Mouse (Mus musculus): ENCODE results near the gene Srp54c. TPM values are rescaled to one million over a fixed set of nuclear protein-coding genes. Genes with fewer than 3 reads are reported as not detected.

Srp54c gene
- polyA plus RNA-seq, 1 experiment from 2014 or later: 53.7 TPM

DNA sequence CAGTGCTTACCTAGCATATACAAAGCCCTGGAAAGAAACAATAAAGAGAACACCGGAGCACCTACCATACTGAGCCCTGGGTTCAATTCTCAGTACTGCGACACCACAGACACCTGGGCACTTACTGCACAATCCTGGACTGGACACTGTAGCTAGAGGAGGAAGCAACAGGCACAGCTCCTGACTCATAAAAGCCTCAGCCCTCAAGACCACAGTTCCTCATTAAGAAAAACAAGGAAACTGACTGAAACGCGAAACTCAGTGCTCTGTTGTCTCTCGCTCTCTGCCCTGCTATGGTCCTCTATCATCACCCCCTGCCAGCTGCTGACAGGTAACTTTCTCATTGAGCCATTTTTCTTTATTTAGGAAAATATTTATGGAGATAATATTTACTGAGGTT lies 69.4 kb downstream of the Srp54c start, which contains the start of gene 1110008L16Rik:
Gene 1110008L16Rik, plus strand, starts transcription at position 242 of the 400 bp plus-strand sequence.
- H3K9me3 ChIP-seq (replicated peaks): no peaks in the 10 kb centered on the region
- no peak for DNase-seq (ENCODE audit: low spot score)
- peaks cover 31% of the 10 kb centered on the region for H3K4me1 ChIP-seq
- WGBS: 86% methylated on average over 5 of the region's 5 CpGs
- H3K27ac ChIP-seq (replicated peaks): no peak within 1 kb of the TSS
- H3K36me3 ChIP-seq: peaks cover 53% of the 10 kb centered on the region
- no peaks in the 10 kb centered on the region for H3K27me3 ChIP-seq (ENCODE audit: low read depth, poor library complexity, severe bottlenecking)
- H3K4me3 ChIP-seq: no peak within 1 kb of the TSS

GRCm38 (mm10) chr12:55300820-55301351 lies 70.9 kb downstream of the Srp54c start:
- H3K4me3 ChIP-seq: peak overlapping the region; percentile 71
- H3K4me1 ChIP-seq: peaks cover 34% of the 10 kb centered on the region
- no peaks in the 10 kb centered on the region for H3K27me3 ChIP-seq (ENCODE audit: low read depth, poor library complexity, severe bottlenecking)
- H3K27ac ChIP-seq (replicated peaks): 0 out of 2 replicates have a peak overlapping the region, but pooled peaks have one; percentile 97
- no peak for DNase-seq (ENCODE audit: low spot score)
- WGBS: 90% methylated on average over 3 of the region's 3 CpGs
- H3K36me3 ChIP-seq: peaks cover 46% of the 10 kb centered on the region
- peaks cover 2% of the 10 kb centered on the region; the same call in 1 of the 2 replicates for H3K9me3 ChIP-seq (replicated peaks)

GRCm38 (mm10) chr12:55301472-55302300 lies 71.7 kb downstream of the Srp54c start:
- peaks cover 2% of the 10 kb centered on the region; the same call in 1 of the 2 replicates for H3K9me3 ChIP-seq (replicated peaks)
- H3K4me3 ChIP-seq: peak overlapping the region; percentile 71
- 52% methylated on average over 11 of the region's 11 CpGs for WGBS
- peak overlapping the region; percentile 97 for H3K27ac ChIP-seq (replicated peaks)
- H3K36me3 ChIP-seq: peaks cover 46% of the 10 kb centered on the region
- H3K4me1 ChIP-seq: peaks cover 34% of the 10 kb centered on the region
- no peaks in the 10 kb centered on the region for H3K27me3 ChIP-seq (ENCODE audit: low read depth, poor library complexity, severe bottlenecking)
- peak; percentile 24 for DNase-seq (ENCODE audit: low spot score)

DNA sequence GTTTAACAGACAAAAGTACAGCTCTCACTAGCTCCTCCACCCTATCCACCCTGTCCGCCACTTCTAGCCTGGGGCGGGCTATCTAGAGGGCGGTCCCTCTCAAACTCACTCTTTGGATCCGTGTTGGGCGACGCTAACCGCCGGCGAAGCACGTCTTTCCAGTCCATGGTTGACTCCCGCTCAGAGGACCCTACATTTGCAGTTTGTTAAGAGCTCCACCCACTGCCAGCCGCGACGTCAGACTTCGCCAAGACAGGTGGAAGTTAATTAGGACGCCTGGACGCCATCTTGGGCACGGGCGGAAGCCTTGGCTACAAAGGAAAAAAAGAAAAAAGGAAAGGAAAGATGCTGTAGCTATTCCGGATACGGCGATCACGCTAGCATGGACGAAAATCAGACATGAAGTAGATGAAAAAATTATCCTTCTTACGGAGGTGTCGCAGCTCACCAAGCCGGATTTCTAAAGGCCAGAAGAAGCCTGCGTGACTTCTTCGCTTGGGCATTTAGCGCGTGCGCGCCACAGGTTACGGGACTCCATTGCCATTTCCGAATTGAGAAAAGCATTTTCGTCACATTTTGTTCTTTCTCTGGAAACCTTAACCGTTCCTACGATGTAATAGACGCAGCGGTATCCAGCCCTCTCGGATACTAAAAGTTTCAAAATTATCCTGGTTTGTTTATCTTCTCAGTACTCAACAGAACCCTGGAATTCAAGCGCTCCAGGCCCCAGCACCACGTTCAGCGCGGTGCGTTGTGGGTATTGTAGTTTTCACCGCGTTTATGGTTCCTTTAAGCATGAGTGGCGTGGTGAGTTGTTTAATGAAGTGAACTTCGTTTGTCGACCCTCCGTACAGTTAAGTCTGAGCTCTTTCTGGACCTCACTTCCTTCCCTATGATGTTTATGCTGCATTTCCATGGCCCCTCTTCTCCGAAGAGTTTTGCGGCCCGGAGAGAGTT lies 72.8 kb downstream of the Srp54c start, which contains the start of gene Ppp2r3c:
Gene Ppp2r3c, minus strand, starts transcription at position 514 of the 957 bp plus-strand sequence.
- H3K27ac ChIP-seq (replicated peaks): peak within 1 kb of the TSS; percentile 97
- DNase-seq (ENCODE audit: low spot score): peak; percentile 92
- peak within 1 kb of the TSS; percentile 71 for H3K4me3 ChIP-seq
- H3K36me3 ChIP-seq: peaks cover 46% of the 10 kb centered on the region
- no peaks in the 10 kb centered on the region for H3K27me3 ChIP-seq (ENCODE audit: low read depth, poor library complexity, severe bottlenecking)
- WGBS: under 1% methylated on average over 55 of the region's 55 CpGs
- peaks cover 2% of the 10 kb centered on the region; the same call in 1 of the 2 replicates for H3K9me3 ChIP-seq (replicated peaks)
- peaks cover 34% of the 10 kb centered on the region for H3K4me1 ChIP-seq

- H3K27ac ChIP-seq (replicated peaks): no peak overlapping the region
- DNase-seq (ENCODE audit: low spot score): no peak
- H3K4me3 ChIP-seq: no peak overlapping the region
- H3K36me3 ChIP-seq: peaks cover 50% of the 10 kb centered on the region
- 95% methylated on average over 4 of the region's 4 CpGs for WGBS
- no peaks in the 10 kb centered on the region for H3K27me3 ChIP-seq (ENCODE audit: low read depth, poor library complexity, severe bottlenecking)
- peaks cover 2% of the 10 kb centered on the region; the same call in 1 of the 2 replicates for H3K9me3 ChIP-seq (replicated peaks)
- peaks cover 20% of the 10 kb centered on the region for H3K4me1 ChIP-seq
Measured at GRCm38 (mm10) chr12:55306371-55306770, 76.4 kb downstream of the Srp54c start.

DNA sequence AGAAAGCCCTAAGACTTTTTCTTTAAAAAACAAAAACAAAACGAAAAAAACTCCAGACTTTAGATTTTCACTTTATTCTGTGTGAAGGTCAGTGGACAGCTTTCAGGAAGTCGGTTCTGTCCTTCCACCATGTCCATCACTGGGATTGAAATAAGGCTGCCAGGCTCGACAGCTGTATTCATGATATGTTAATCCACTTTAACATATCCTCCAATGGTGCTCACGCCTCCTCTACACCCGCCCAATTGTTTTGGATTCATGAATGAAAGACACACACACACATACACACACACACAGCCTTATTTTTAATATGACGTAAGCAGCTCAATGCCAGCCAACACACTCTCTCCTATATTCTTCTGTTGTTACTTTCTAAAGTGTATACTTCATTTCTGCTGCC lies 77.6 kb downstream of the Srp54c start:
- peaks cover 2% of the 10 kb centered on the region; the same call in 1 of the 2 replicates for H3K9me3 ChIP-seq (replicated peaks)
- peaks cover 12% of the 10 kb centered on the region for H3K4me1 ChIP-seq
- 87% methylated on average over 6 of the region's 6 CpGs for WGBS
- H3K4me3 ChIP-seq: no peak overlapping the region
- no peak for DNase-seq (ENCODE audit: low spot score)
- H3K27me3 ChIP-seq (ENCODE audit: low read depth, poor library complexity, severe bottlenecking): no peaks in the 10 kb centered on the region
- H3K27ac ChIP-seq (replicated peaks): no peak overlapping the region
- H3K36me3 ChIP-seq: peaks cover 52% of the 10 kb centered on the region

DNA sequence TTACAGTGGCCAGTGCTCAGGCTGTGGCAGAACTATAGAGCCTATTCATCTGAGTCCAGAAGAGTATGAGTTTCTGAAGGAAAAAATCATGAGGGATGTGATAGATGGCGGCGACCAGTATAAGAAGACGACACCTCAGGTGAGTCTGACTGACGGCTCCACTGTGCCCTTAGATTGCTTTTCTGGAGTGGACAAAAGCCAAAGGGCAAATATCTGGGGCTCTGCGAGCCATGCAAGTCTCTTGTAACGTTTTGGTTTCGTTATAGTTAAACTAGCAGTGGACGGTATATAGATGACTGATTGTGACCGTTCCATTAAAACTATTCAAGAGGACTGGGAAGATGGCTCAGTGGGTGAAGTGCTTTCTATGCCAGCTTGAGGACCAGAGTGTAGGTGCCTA lies 78.8 kb downstream of the Srp54c start:
- H3K9me3 ChIP-seq (replicated peaks): peaks cover 2% of the 10 kb centered on the region; the same call in 1 of the 2 replicates
- H3K4me1 ChIP-seq: peaks cover 8% of the 10 kb centered on the region
- H3K4me3 ChIP-seq: no peak overlapping the region
- no peaks in the 10 kb centered on the region for H3K27me3 ChIP-seq (ENCODE audit: low read depth, poor library complexity, severe bottlenecking)
- peaks cover 53% of the 10 kb centered on the region for H3K36me3 ChIP-seq
- H3K27ac ChIP-seq (replicated peaks): no peak overlapping the region
- no peak for DNase-seq (ENCODE audit: low spot score)
- 95% methylated on average over 9 of the region's 9 CpGs for WGBS

GRCm38 (mm10) chr12:55309501-55309900 lies 79.5 kb downstream of the Srp54c start:
- no peaks in the 10 kb centered on the region for H3K27me3 ChIP-seq (ENCODE audit: low read depth, poor library complexity, severe bottlenecking)
- peaks cover 2% of the 10 kb centered on the region; the same call in 1 of the 2 replicates for H3K9me3 ChIP-seq (replicated peaks)
- no peak overlapping the region for H3K27ac ChIP-seq (replicated peaks)
- 0 out of 2 replicates have a peak, but pooled peaks cover 3% of the 10 kb centered on the region for H3K4me1 ChIP-seq
- 70% methylated on average over 8 of the region's 8 CpGs for WGBS
- no peak for DNase-seq (ENCODE audit: low spot score)
- no peak overlapping the region for H3K4me3 ChIP-seq
- H3K36me3 ChIP-seq: peaks cover 57% of the 10 kb centered on the region

DNA sequence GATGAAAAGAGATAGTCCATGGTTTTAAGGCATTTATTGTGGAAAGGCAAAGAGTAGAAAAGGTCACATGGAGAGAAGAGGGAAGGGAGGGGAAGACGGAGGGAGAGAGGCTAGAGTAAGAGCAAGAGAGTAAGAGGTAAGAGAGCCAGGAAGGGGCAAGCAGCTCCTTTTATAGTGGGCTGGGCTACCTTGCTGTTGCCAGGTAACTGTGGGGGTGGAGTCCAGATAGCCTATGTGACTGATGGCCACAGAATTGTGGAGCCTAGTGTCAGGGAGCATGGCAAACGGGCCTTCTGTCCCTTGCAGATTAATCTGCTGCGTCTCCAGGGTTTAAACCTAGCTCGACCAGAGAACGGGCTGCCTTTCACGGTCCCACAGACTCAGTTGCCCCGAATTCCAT lies 81.9 kb downstream of the Srp54c start:
- no peak overlapping the region for H3K27ac ChIP-seq (replicated peaks)
- H3K36me3 ChIP-seq: peaks cover 40% of the 10 kb centered on the region
- no peak for DNase-seq (ENCODE audit: low spot score)
- no peaks in the 10 kb centered on the region for H3K4me1 ChIP-seq
- no peaks in the 10 kb centered on the region for H3K27me3 ChIP-seq (ENCODE audit: low read depth, poor library complexity, severe bottlenecking)
- H3K4me3 ChIP-seq: no peak overlapping the region
- 86% methylated on average over 7 of the region's 7 CpGs for WGBS
- H3K9me3 ChIP-seq (replicated peaks): no peaks in the 10 kb centered on the region

Other genes starting within 250 kb of the Srp54c start
- not detected in 2 replicates for gene Gm20403, start 243.6 kb upstream of the Srp54c start, polyA plus RNA-seq (2016; fragmentation: Nextera tagmentation; extraction: Ambion mirVana)
- 30.9 and 34.8 TPM in 2 replicates for gene Baz1a, start 215.8 kb upstream of the Srp54c start, polyA plus RNA-seq (2016; fragmentation: Nextera tagmentation; extraction: Ambion mirVana)
- 43.9 and 47.0 TPM in 2 replicates for gene 2700097O09Rik, start 150.1 kb upstream of the Srp54c start, polyA plus RNA-seq (2016; fragmentation: Nextera tagmentation; extraction: Ambion mirVana)
- gene Srp54a, start 149.9 kb upstream of the Srp54c start, polyA plus RNA-seq (2016; fragmentation: Nextera tagmentation; extraction: Ambion mirVana): 141 and 156 TPM in 2 replicates
- 11.3 and 11.7 TPM in 2 replicates for gene Fam177a, start 105.7 kb upstream of the Srp54c start, polyA plus RNA-seq (2016; fragmentation: Nextera tagmentation; extraction: Ambion mirVana)
- gene Srp54b, start 75.1 kb upstream of the Srp54c start, polyA plus RNA-seq (2016; fragmentation: Nextera tagmentation; extraction: Ambion mirVana): 40.3 and 46.4 TPM in 2 replicates
- gene 1700047I17Rik2, start 30.6 kb upstream of the Srp54c start, polyA plus RNA-seq (2016; fragmentation: Nextera tagmentation; extraction: Ambion mirVana): 3.1 TPM in 1 of 2 replicates, not detected in the other
- 14.3 and 15.1 TPM in 2 replicates for gene 1110008L16Rik, start 69.4 kb downstream of the Srp54c start, polyA plus RNA-seq (2016; fragmentation: Nextera tagmentation; extraction: Ambion mirVana)
- 24.2 and 26.6 TPM in 2 replicates for gene Ppp2r3c, start 72.8 kb downstream of the Srp54c start, polyA plus RNA-seq (2016; fragmentation: Nextera tagmentation; extraction: Ambion mirVana)
- 496 and 514 TPM in 2 replicates for gene Psma6, start 154.1 kb downstream of the Srp54c start, polyA plus RNA-seq (2016; fragmentation: Nextera tagmentation; extraction: Ambion mirVana)